Mouse (Mus musculus) stomach, embryonic 16.5 days (tissue): ENCODE results near the gene Vmn2r8. TPM values are rescaled to one million over a fixed set of nuclear protein-coding genes. Genes with fewer than 3 reads are reported as not detected.

Source experiments
- polyA plus RNA-seq: library from polyadenylated mRNA; unstranded; fragments of >200 nt; fragmentation: Nextera tagmentation; extraction: Ambion mirVana; gene quantifications from 2 replicates; pipeline ENCODE4 v1.2.1, GENCODE M21; 2015

Vmn2r8 gene
- polyA plus RNA-seq, 1 experiment from 2014 or later = not detected

Other genes with a start within 250 kb of the Vmn2r8 start
- gene Gak, start 179.1 kb downstream of the Vmn2r8 start, polyA plus RNA-seq = 62.9 and 67.9 TPM in 2 replicates
- 27.1 and 27.7 TPM in 2 replicates for gene Tmem175, start 179.1 kb downstream of the Vmn2r8 start, polyA plus RNA-seq
- gene Idua, start 148.5 kb downstream of the Vmn2r8 start, polyA plus RNA-seq = 13.5 and 15.2 TPM in 2 replicates
- 10.7 and 14.5 TPM in 2 replicates for gene Dgkq, start 139.2 kb downstream of the Vmn2r8 start, polyA plus RNA-seq
- gene Slc26a1, start 133.3 kb downstream of the Vmn2r8 start, polyA plus RNA-seq = 1.8 and 3.0 TPM in 2 replicates
- 7.8 and 11.7 TPM in 2 replicates for gene Fgfrl1, start 116.5 kb downstream of the Vmn2r8 start, polyA plus RNA-seq
- gene Rnf212, start 33.9 kb downstream of the Vmn2r8 start, polyA plus RNA-seq = 0.43 and 0.85 TPM in 2 replicates
- 5.3 and 7.6 TPM in 2 replicates for gene Tmed11, start 13.5 kb downstream of the Vmn2r8 start, polyA plus RNA-seq
- not detected in 2 replicates for gene Vmn2r9, start 43.8 kb upstream of the Vmn2r8 start, polyA plus RNA-seq
- gene Vmn2r10, start 197.7 kb upstream of the Vmn2r8 start, polyA plus RNA-seq = not detected in 2 replicates